Mouse (Mus musculus) liver, adult 2 months (tissue): ENCODE results near the gene Gapdhs. TPM values are rescaled to one million over a fixed set of nuclear protein-coding genes. Genes with fewer than 3 reads are reported as not detected.
"Not testable (repeated sequence)": the region's sequence is repeated elsewhere in the genome, so short reads cannot be mapped to it uniquely, and the experiment has no call there.

Experiments used
- DNase-seq: peaks from one replicate; pipeline ENCODE4 v3.0.0-alpha.2; 2011; ENCODE audit warnings: low read depth, low spot score; ENCODE audit errors: extremely low read depth
- H3K27ac ChIP-seq: fragments of 200-500 bp; replicated peaks from 2 replicates; pipeline ENCODE4 v1.5.1; 2012; ENCODE audit warnings: low read depth, mild to moderate bottlenecking, control low read depth, inconsistent platforms, low read length; ENCODE audit not compliant: insufficient read depth
- H3K27me3 ChIP-seq: fragments of 200-500 bp; 2 replicates; pipeline ENCODE4 v1.6.1; 2012; ENCODE audit warnings: mild to moderate bottlenecking, moderate library complexity, low read length, inconsistent platforms; ENCODE audit not compliant: control insufficient read depth, insufficient read depth
- H3K36me3 ChIP-seq: fragments of 200-500 bp; 2 replicates; pipeline ENCODE4 v1.6.1; 2012; ENCODE audit warnings: low read length, inconsistent platforms; ENCODE audit not compliant: control insufficient read depth, insufficient read depth
- H3K4me1 ChIP-seq: fragments of 200-500 bp; 2 replicates; pipeline ENCODE4 v1.6.1; 2011; ENCODE audit warnings: low read length; ENCODE audit not compliant: control insufficient read depth, insufficient read depth
- H3K4me3 ChIP-seq: fragments of 200-500 bp; 2 replicates; pipeline ENCODE4 v1.5.1; 2011; ENCODE audit warnings: low read depth, mild to moderate bottlenecking, control low read depth, low read length, moderate library complexity; ENCODE audit not compliant: insufficient read depth
- H3K79me2 ChIP-seq: fragments of 200-500 bp; 2 replicates; pipeline ENCODE4 v1.6.1; 2012; ENCODE audit warnings: inconsistent platforms, mild to moderate bottlenecking, low read length, moderate library complexity; ENCODE audit not compliant: control insufficient read depth, insufficient read depth
- H3K9ac ChIP-seq: fragments of 200-500 bp; 2 replicates; pipeline ENCODE4 v1.6.1; 2012; ENCODE audit warnings: low read depth, mild to moderate bottlenecking, control low read depth, inconsistent platforms, low read length
- CTCF ChIP-seq: fragments of 200-500 bp; IDR thresholded peaks from 2 replicates; pipeline ENCODE4 v1.5.1; 2011; ENCODE audit warnings: low read depth, low read length, control low read depth
- POLR2A ChIP-seq: fragments of 200-500 bp; IDR thresholded peaks from 2 replicates; pipeline ENCODE4 v1.6.1; 2011; ENCODE audit warnings: low read length, control low read depth; ENCODE audit not compliant: insufficient read depth; ENCODE audit errors: extremely low read depth
- WGBS: fragments of 180-500 bp; shearing (Covaris S2); methylation state at CpG from one replicate; pipeline ENCODE4 v1.1.7; 2018; 5-methylcytosine and 5-hydroxymethylcytosine counted together
- polyA plus RNA-seq: library from polyadenylated mRNA; depleted of rRNA; stranded (reverse); fragments of >200 nt; gene quantifications from 2 replicates; pipeline ENCODE4 v1.2.3, GENCODE M21; 2012
- total RNA-seq: library from RNA; depleted of rRNA; stranded (reverse); fragments of >200 nt; gene quantifications from 2 replicates; pipeline ENCODE4 v1.2.3, GENCODE M21; 2014

Gene Gapdhs
- total and polyA plus RNA-seq, 2 experiments, result 1.3 TPM; not detected in 1

DNA sequence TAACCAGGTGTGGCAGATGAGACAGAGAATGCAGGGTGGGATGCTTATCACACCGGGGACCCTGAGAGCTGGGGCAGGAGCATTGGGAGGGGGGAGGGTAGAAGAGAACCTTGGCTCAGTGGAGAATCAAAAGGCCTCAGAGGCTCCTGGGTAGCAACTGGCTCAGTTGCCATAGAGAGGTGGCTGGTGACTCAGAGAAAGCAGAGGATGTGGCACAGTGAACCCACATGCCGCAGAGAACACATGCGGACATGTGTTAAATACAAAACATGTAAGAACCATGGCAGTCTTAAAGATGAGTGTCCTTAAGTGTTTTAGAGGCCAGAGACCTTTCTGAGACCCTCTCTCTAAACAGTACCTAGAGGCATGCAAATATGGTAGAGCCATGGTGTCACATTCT, 7.3 kb downstream of the Gapdhs start:
- Histone ChIP-seq H3K79me2 (no peaks in the 10 kb centered on the region), H3K27me3 (no peaks in the 10 kb centered on the region), H3K36me3 (peaks cover 13% of the 10 kb centered on the region), H3K27ac (no peak overlapping the region), H3K4me3 (no peak overlapping the region), H3K9ac (no peak overlapping the region), H3K4me1 (peaks cover 7% of the 10 kb centered on the region; the same call in 1 of the 2 replicates)
- TF ChIP-seq POLR2A (no peak), CTCF (no peak)
- DNase-seq, result no peak
- 88% methylated on average over 3 of the region's 3 CpGs for WGBS

DNA sequence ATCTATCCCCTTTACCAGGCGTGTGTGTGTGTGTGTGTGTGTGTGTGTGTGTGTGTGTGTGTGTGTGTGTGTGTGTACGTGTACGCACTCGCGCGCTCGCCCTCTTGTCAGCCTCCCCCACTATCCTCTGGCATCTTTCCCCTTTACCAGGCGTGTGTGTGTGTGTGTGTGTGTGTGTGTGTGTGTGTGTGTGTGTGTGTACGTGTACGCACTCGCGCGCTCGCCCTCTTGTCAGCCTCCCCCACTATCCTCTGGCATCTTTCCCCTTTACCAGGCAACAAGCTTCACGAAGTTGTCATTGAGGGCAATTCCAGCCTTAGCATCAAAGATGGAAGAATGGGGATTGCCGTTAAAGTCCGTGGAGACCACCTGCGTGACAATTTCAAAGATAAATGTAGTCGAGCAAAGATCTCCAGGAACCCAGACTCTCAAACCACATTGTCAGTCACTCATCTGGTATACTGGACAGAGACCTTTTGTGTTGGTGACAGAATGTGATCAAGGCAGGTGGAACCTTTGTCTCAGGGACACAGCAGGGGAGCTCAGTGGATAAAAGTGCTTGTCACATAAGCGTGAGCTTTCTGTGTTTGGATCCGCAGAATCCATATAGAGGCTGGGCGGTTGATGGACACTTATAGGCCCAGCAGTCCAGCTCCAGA, 13.3 kb downstream of the Gapdhs start:
- H3K36me3 ChIP-seq, H3K79me2 ChIP-seq, H3K27me3 ChIP-seq, DNase-seq: not testable (repeated sequence)
- H3K27ac ChIP-seq, result peak overlapping the region; percentile 86
- peak overlapping the region; percentile 75 for H3K4me3 ChIP-seq
- peak overlapping the region; percentile 89 for H3K9ac ChIP-seq
- H3K4me1 ChIP-seq, result peaks cover 21% of the 10 kb centered on the region
- 18% methylated on average over 13 of the region's 22 CpGs for WGBS

DNA sequence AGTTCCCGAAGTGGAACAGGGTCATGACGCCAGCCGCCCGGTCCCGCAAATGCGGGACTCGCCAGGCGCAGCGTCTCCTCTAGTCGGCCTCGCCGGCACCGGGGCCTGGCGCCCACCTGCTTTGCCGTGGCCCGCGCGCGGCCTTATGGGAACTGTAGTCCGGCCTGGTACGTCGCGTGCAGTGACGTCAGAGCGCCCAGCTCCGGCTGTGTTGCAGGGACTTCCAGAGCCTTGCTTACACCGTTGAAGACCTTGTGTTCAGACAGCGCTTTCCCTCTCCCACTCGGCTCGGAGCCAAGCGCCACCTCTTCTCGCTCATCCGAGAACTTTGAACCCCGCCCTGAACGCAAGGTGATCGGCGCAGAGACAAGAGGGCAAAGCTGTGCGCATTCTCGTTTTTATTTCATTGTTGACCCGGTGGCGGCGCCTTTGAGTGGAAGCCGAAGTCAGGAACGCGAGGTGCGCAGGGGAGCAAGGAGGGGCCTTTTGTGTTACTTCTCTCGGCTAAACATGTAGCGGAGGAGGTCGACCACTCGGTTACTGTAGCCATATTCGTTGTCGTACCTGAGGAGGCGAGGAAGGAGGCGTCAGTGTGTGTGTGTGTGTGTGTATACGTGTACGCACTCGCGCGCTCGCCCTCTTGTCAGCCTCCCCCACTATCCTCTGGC, 14.0 kb downstream of the Gapdhs start, which contains the start of gene Tmem147:
Tmem147 (minus strand) TSS at position 145 of the 668 bp plus-strand sequence.
- Histone ChIP-seq H3K4me1 (peaks cover 21% of the 10 kb centered on the region), H3K9ac (peak within 1 kb of the TSS; percentile 89), H3K4me3 (peak within 1 kb of the TSS; percentile 75), H3K27ac (peak within 1 kb of the TSS; percentile 86), H3K79me2 (no peaks in the 10 kb centered on the region; the same call in 1 of the 2 replicates), H3K36me3 (peaks cover 3% of the 10 kb centered on the region; the same call in 1 of the 2 replicates), H3K27me3 (no peaks in the 10 kb centered on the region)
- WGBS, result under 1% methylated on average over 60 of the region's 60 CpGs
- DNase-seq, result peak; percentile 99
- TF ChIP-seq CTCF (no peak; the same call in 1 of the 2 replicates), POLR2A (0 out of 2 replicates have a peak, but pooled peaks have one; percentile 53)

DNA sequence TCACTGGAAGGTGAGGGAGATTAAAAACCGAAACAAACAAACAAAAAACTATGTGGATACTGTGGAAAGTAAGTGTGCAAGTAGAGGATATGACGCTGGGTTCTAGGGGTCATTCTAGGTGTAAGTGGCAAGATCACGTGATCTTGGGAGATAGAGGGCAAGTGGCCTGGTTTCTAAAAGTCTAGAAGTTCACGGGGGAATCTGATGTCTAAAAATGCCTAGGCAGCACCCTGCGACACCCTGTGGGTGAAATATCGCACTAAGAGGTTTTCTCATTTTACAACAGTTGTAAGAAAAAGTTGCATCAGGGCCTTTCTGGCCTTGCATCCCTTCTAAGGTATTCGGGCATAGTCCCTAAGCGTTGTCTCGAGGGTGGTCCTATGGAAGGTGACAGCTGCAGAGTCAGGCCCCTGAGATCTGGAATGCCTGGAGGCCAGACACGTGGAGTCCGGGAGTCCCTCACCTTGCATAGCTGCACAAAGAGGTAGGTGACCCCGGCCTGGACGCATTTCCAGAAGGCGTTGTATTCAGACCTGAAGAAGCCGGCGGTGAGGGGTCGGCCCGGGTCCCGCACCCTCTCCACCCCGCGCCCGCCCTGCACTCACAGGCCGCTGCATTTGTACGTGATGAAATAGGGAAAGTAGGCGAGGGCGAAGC, 14.6 kb downstream of the Gapdhs start:
- no peak for TF ChIP-seq POLR2A
- no peaks in the 10 kb centered on the region for H3K27me3 ChIP-seq
- H3K27ac ChIP-seq, result peak overlapping the region; percentile 79
- H3K9ac ChIP-seq, result peak overlapping the region; percentile 84
- peaks cover 2% of the 10 kb centered on the region; the same call in 1 of the 2 replicates for H3K36me3 ChIP-seq
- WGBS, result 2% methylated on average over 26 of the region's 26 CpGs
- H3K79me2 ChIP-seq, result no peaks in the 10 kb centered on the region; the same call in 1 of the 2 replicates
- DNase-seq, result peak; percentile 74
- H3K4me3 ChIP-seq, result peak overlapping the region; percentile 75
- H3K4me1 ChIP-seq, result peaks cover 21% of the 10 kb centered on the region

DNA sequence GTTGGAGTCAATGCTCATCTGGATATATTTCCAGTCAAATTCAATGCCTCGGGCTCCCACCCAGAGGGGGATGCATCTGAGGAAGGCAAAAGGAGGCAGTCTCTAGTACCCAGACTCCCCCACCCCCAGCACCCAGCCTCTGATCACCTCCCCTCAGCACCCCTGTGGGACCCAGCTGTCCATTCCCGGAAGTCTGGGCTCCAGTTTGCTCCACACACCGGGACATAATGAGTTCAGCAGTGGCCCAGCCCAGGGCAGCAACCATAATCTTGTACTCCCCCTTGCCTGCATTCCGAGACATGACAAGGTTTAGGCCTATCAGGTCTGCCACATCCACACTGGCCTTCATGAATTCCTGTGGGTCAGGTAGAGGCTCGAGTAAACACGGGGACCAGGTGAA, 15.3 kb downstream of the Gapdhs start:
- Histone ChIP-seq H3K27ac (peak overlapping the region; percentile 79), H3K4me1 (peaks cover 21% of the 10 kb centered on the region), H3K36me3 (peaks cover 2% of the 10 kb centered on the region; the same call in 1 of the 2 replicates), H3K27me3 (no peaks in the 10 kb centered on the region), H3K9ac (peak overlapping the region; percentile 84), H3K79me2 (no peaks in the 10 kb centered on the region; the same call in 1 of the 2 replicates), H3K4me3 (peak overlapping the region; percentile 75)
- 39% methylated on average over 6 of the region's 6 CpGs for WGBS
- no peak for DNase-seq
- TF ChIP-seq POLR2A, result no peak
- TF ChIP-seq CTCF, result no peak
